Mouse (Mus musculus): ENCODE measurements around the gene Kansl1.

Kansl1 gene

GRCm38 (mm10) chr11:104362704-104363103, 106.0 kb downstream of the Kansl1 start:
- DNase-seq (ENCODE audit: low read depth): no peak

- peak; percentile 67 for DNase-seq (ENCODE audit: low read depth)
Measured at GRCm38 (mm10) chr11:104361790-104362189, 106.9 kb downstream of the Kansl1 start.

GRCm38 (mm10) chr11:104346931-104347330, 121.7 kb downstream of the Kansl1 start:
- no peak for DNase-seq (ENCODE audit: low read depth)

- no peak for DNase-seq (ENCODE audit: low read depth)
Measured at GRCm38 (mm10) chr11:104334946-104335345, 133.7 kb downstream of the Kansl1 start.

GRCm38 (mm10) chr11:104334115-104334514, 134.5 kb downstream of the Kansl1 start:
- DNase-seq (ENCODE audit: low read depth): no peak

GRCm38 (mm10) chr11:104332105-104332504, 136.6 kb downstream of the Kansl1 start:
- no peak for DNase-seq (ENCODE audit: low read depth)

- DNase-seq (ENCODE audit: low read depth): no peak
Measured at GRCm38 (mm10) chr11:104331208-104331607, 137.5 kb downstream of the Kansl1 start.

- DNase-seq (ENCODE audit: low read depth): no peak
Measured at GRCm38 (mm10) chr11:104330151-104330550, 138.5 kb downstream of the Kansl1 start.

GRCm38 (mm10) chr11:104329185-104329926, 139.3 kb downstream of the Kansl1 start:
- DNase-seq (ENCODE audit: low read depth): no peak

GRCm38 (mm10) chr11:104327946-104328345, 140.7 kb downstream of the Kansl1 start:
- no peak for DNase-seq (ENCODE audit: low read depth)

- DNase-seq (ENCODE audit: low read depth): no peak
Measured at GRCm38 (mm10) chr11:104327462-104327861, 141.2 kb downstream of the Kansl1 start.

- no peak for DNase-seq (ENCODE audit: low read depth)
Measured at GRCm38 (mm10) chr11:104322142-104322541, 146.5 kb downstream of the Kansl1 start.

GRCm38 (mm10) chr11:104320511-104320910, 148.2 kb downstream of the Kansl1 start:
- no peak for DNase-seq (ENCODE audit: low read depth)

- no peak for DNase-seq (ENCODE audit: low read depth)
Measured at GRCm38 (mm10) chr11:104318940-104319781, 149.5 kb downstream of the Kansl1 start.

GRCm38 (mm10) chr11:104317631-104318030, 151.0 kb downstream of the Kansl1 start:
- no peak for DNase-seq (ENCODE audit: low read depth)

- no peak for DNase-seq (ENCODE audit: low read depth)
Measured at GRCm38 (mm10) chr11:104316685-104317400, 151.8 kb downstream of the Kansl1 start.

- peak; percentile 86 for DNase-seq (ENCODE audit: low read depth)
Measured at GRCm38 (mm10) chr11:104315703-104316102, 153.0 kb downstream of the Kansl1 start.

GRCm38 (mm10) chr11:104311643-104312042, 157.0 kb downstream of the Kansl1 start:
- no peak for DNase-seq (ENCODE audit: low read depth)

GRCm38 (mm10) chr11:104310226-104310887, 158.3 kb downstream of the Kansl1 start:
- DNase-seq (ENCODE audit: low read depth): no peak

GRCm38 (mm10) chr11:104309377-104310225, 159.1 kb downstream of the Kansl1 start:
- DNase-seq (ENCODE audit: low read depth): no peak

GRCm38 (mm10) chr11:104307136-104307535, 161.5 kb downstream of the Kansl1 start:
- DNase-seq (ENCODE audit: low read depth): no peak

All from c-Kit-positive CD71-negative TER-119-negative erythroid progenitor cells, embryonic 14.5 days (primary cell).